Mouse (Mus musculus) cerebellum, adult 2 months (tissue): ENCODE data around the gene Lrit3.

Source experiments
- CTCF ChIP-seq: fragments of 200-500 bp; IDR thresholded peaks from 2 replicates; pipeline ENCODE4 v1.5.1; 2011; ENCODE audit warnings: low read depth, mild to moderate bottlenecking, control low read depth, low read length, moderate library complexity, borderline replicate concordance; ENCODE audit not compliant: insufficient read depth
- POLR2A ChIP-seq: fragments of 200-500 bp; IDR thresholded peaks from 2 replicates; pipeline ENCODE4 v1.6.1; 2011; ENCODE audit warnings: low read length, control low read depth, borderline replicate concordance; ENCODE audit not compliant: insufficient read depth

GRCm38 (mm10) chr3:129744803-129745202, 59.0 kb downstream of the Lrit3 start:
- TF ChIP-seq POLR2A (no peak), CTCF (peak; percentile 53)
